Mouse (Mus musculus) adrenal gland, adult 2 months (tissue): ENCODE data around the gene Ppp2r5b. TPM values are rescaled to one million over a fixed set of nuclear protein-coding genes. Genes with fewer than 3 reads are reported as not detected.

Source experiments
- DNase-seq: peaks from one replicate; pipeline ENCODE4 v3.0.0; 2021
- microRNA-seq, 2 experiments: library from miRNA; unstranded; fragments of <30 nt; microRNA quantifications; one replicate each; pipeline ENCODE4 v1.2.0; 2021
- polyA plus RNA-seq: library from polyadenylated mRNA; depleted of rRNA; stranded (reverse); fragments of >200 nt; gene quantifications from 2 replicates; pipeline ENCODE4 v1.2.3, GENCODE M21; 2012; rRNA removed
- total RNA-seq, 2 experiments: library from RNA; stranded (reverse); gene quantifications; 2 replicates each; pipeline ENCODE4 v1.2.3; 2021

The Ppp2r5b gene
- total and polyA plus RNA-seq, 3 experiments = 87.1 to 247 (median 123) TPM

DNA sequence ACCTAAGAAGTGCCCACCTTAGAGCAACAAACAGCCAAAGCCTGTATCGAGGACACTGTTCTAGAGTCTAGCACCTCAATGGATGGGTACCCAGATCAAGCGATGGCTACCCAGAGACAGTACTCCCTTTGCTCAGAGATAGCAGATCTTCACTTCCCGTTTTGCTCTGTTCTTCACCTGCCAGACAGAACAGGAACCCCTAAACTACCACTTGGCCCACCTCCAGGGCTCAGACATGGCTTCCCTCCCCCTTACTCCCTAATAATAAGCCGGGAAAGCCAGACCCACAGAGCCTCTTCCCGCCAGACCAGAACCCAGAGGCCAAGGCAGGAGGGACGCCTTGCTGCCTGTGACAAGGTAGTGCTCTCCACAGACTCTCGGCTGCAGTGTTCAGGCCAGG, 1.2 kb upstream of the Ppp2r5b start:
- DNase-seq = no peak

DNA sequence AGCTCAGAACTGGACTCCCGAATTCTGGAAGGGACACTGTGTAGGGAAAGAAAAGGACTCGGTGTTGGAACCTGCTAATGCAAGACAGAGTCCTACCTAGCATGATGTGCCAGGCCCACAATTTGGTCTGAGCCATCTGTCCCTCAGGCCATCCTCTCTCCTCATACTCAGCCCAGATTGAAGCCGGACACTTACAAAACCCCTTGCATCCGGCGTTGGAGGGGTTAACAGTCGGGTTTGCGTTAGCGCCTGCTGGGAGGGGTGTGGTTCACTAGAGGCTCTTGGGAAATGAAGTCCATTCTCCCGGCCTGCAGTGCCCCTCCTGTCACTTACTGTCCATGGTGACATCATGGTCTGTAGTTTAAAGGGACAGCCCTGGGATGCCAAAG, 375 bp upstream of the Ppp2r5b start:
- peak; percentile 94 for DNase-seq

- DNase-seq = peak; percentile 83
Measured at GRCm38 (mm10) chr19:6234337-6235083, 1.2 kb downstream of the Ppp2r5b start.

DNA sequence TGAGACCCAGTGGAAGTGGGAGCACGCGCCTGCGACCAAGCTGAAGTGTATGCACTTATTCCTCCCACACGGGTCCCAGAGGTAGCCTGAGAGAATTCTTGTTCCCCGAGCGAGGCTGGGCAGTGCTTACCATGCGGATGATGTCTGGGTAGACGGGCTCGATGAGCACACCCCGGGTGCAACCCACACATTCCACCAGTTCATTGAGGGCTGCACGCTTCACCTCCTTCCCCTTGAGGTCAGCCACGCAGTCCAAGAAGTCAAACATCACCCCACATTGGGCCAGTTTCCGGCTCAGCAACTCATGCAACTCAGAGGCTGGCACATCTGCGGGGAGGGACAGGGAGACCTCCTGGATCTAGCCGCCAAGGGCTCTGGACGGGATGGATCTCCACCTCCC, 2.0 kb downstream of the Ppp2r5b start:
- no peak for DNase-seq

GRCm38 (mm10) chr19:6231036-6231435, 4.6 kb downstream of the Ppp2r5b start:
- peak; percentile 73 for DNase-seq

- DNase-seq = peak; percentile 90
Measured at GRCm38 (mm10) chr19:6230411-6230810, 5.3 kb downstream of the Ppp2r5b start.

- DNase-seq = no peak
Measured at GRCm38 (mm10) chr19:6227864-6228263, 7.8 kb downstream of the Ppp2r5b start.

DNA sequence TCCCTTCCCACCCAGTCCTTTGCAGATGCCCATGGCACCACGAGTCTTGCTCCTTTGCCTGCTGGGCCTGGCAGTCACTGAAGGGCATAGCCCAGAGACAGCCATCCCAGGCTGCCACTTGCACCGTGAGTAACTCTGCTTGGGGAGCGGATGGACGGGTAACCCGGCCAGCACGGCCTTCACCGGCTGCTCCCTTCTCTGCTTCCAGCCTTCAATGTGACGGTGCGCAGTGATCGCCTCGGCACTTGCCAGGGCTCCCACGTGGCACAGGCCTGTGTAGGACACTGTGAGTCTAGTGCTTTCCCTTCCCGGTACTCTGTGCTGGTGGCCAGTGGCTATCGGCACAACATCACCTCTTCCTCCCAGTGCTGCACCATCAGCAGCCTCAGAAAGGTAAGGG, 8.9 kb downstream of the Ppp2r5b start:
- peak; percentile 85 for DNase-seq

GRCm38 (mm10) chr19:6226135-6226534, 9.5 kb downstream of the Ppp2r5b start, which contains the start of gene Gpha2:
Gene Gpha2 (plus strand): TSS chr19:6226380.
- no peak for DNase-seq

- no peak for DNase-seq
Measured at GRCm38 (mm10) chr19:6218606-6219005, 17.1 kb downstream of the Ppp2r5b start.

DNA sequence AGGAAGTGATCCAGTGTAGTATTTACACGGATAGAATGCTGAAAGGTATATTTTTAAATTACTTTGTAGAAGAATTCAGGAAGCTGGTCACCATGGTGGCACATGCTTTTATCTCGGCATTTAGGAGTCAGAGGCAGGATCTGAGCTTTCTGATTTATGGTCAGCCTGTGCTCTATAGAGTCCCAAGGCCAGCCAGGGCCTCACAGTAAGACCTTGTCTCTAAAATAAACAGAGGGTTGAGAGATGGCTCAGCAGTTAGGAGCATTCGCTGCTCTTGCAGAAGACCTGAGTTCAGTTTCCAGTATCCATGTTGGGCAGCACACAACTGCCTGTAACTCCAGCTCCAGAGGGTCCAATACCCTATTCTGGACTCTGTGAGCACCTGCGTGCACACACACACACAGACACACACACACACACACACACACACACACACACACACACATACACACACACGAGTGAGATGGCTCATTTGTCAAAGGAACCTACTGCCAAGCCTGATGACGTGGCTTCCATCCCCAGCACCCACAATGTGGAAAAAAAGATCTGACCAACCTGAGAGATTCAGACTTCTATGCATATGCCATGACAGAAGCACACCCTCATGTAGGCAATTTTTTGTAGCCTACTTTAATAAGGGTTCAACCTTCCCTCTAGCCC, 19.5 kb downstream of the Ppp2r5b start:
- peak; percentile 68 for DNase-seq

DNA sequence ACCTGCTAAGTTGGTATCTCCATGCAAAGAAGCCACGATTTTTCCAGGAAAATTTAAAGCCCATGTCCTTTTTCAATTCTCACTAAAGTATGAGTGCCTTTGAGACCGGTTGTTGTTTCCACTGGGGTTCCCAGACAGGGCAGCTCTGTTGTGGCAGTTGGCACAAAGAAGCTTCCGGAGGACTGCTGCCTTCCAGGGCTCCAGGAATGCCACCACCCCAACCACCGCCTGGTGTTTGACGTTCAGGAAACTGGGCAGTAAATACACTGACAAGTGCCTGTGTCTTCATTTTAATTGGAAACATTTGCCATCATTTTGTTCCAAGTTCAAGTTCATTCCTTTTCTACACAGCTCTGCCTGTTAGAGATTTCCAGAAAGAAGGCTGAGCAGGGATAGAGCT, 29.0 kb downstream of the Ppp2r5b start:
- DNase-seq = no peak

- no peak for DNase-seq
Measured at GRCm38 (mm10) chr19:6204265-6204664, 31.4 kb downstream of the Ppp2r5b start.

GRCm38 (mm10) chr19:6184131-6184530, 51.5 kb downstream of the Ppp2r5b start, which contains the start of gene Majin:
Gene Majin (plus strand): TSS chr19:6184388.
- no peak for DNase-seq

DNA sequence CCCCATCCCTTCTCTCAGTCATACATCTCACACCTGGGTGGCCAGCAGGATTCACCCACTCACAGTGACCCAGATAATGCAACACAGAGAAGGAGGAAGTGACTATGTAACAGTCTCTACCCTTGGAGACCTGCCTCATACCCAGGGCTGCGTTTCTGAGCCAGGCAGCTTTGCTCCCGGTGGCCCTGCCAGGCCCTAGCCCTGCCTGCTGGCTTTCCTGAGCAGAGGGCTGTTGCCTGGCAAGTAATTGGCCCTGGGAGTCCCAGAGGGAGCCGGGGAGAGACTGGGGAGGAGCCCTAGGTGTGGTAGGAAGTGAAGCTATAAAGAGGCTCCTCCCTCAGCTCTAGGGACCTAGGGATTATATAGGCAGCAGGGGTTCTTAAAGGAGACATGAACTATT, 53.1 kb downstream of the Ppp2r5b start:
- DNase-seq = peak; percentile 19

DNA sequence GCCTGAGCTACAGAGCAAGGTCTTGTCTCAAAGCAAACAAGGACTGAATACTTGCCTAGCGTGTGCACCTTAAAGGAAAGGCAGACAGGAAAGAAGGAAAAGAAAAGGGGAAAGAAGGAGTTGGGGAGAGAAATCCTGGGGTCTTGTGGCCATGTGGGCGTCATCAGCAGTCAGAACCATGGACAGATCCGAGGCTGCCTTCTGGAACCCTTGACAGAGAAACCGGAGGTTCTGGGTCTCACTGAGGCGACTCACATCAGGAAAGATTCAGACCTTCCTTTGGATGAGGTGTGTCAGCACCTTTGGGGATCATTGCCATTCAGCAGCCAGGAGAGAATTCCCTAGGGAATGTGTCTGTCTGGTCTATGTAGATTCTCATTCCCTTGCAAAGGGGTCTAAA, 54.0 kb downstream of the Ppp2r5b start:
- DNase-seq = no peak

DNA sequence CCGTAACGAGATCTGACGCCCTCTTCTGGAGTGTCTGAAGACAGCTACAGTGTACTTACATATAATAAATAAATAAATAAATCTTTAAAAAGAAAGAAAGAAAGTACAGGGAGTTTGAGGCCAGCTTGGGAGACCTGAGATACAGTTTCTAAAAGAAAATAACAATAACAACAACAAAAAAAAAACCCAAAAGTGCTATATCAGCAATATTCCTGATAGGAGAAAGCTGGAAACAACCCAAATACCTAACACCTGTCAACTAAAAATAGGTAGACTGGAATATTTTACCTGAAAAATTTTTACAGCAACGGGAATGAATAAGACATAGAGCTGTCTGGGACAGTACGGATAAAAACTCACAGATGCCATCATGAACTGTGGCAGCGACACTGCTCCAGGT, 56.9 kb downstream of the Ppp2r5b start:
- DNase-seq = no peak

Small RNA genes lying within 50 kb of the gene (microRNA-seq; reads per million reads assigned to microRNA genes)
- 25.9 to 36.8 reads per million in 2 experiments for gene Mir192
- 36.0 to 47.6 reads per million in 2 experiments for gene Mir194-2

Other genes with a start within 250 kb of the Ppp2r5b start
- gene Slc22a20, start 249.7 kb downstream of the Ppp2r5b start, total RNA-seq = not detected
- gene Slc22a20, start 249.7 kb downstream of the Ppp2r5b start, polyA plus RNA-seq = not detected in 2 replicates
- 10 to 100 TPM; 34.9 to 42.1 TPM for gene Capn1, start 220.0 kb downstream of the Ppp2r5b start, total RNA-seq
- gene Capn1, start 220.0 kb downstream of the Ppp2r5b start, polyA plus RNA-seq = 34.8 and 37.9 TPM in 2 replicates
- 10 to 100 TPM; 54.1 to 71.3 TPM for gene Syvn1, start 189.3 kb downstream of the Ppp2r5b start, total RNA-seq
- 87.3 and 114 TPM in 2 replicates for gene Syvn1, start 189.3 kb downstream of the Ppp2r5b start, polyA plus RNA-seq
- gene Mrpl49, start 178.1 kb downstream of the Ppp2r5b start, total RNA-seq = 10 to 100 TPM; 64.8 to 67.5 TPM
- gene Mrpl49, start 178.1 kb downstream of the Ppp2r5b start, polyA plus RNA-seq = 15.8 and 17.0 TPM in 2 replicates
- 1,000 to 10,000 TPM; 1,141 to 1,229 TPM for gene Fau, start 178.0 kb downstream of the Ppp2r5b start, total RNA-seq
- 984 and 1,350 TPM in 2 replicates for gene Fau, start 178.0 kb downstream of the Ppp2r5b start, polyA plus RNA-seq
- 10 to 100 TPM; 24.7 to 37.5 TPM for gene Znhit2, start 174.7 kb downstream of the Ppp2r5b start, total RNA-seq
- gene Znhit2, start 174.7 kb downstream of the Ppp2r5b start, polyA plus RNA-seq = 134 and 152 TPM in 2 replicates
- 10 to 100 TPM; 22.0 to 48.3 TPM for gene Tm7sf2, start 167.5 kb downstream of the Ppp2r5b start, total RNA-seq
- gene Tm7sf2, start 167.5 kb downstream of the Ppp2r5b start, polyA plus RNA-seq = 91.9 and 126 TPM in 2 replicates
- gene Vps51, start 158.6 kb downstream of the Ppp2r5b start, total RNA-seq = 10 to 100 TPM; 57.1 to 60.0 TPM
- 64.4 and 66.3 TPM in 2 replicates for gene Vps51, start 158.6 kb downstream of the Ppp2r5b start, polyA plus RNA-seq
- gene Tmem262, start 155.8 kb downstream of the Ppp2r5b start, total RNA-seq = not detected
- 1.0 TPM in 1 of 2 replicates, not detected in the other for gene Tmem262, start 155.8 kb downstream of the Ppp2r5b start, polyA plus RNA-seq
- not detected for gene Gm28374, start 153.6 kb downstream of the Ppp2r5b start, total RNA-seq
- gene Gm28374, start 153.6 kb downstream of the Ppp2r5b start, polyA plus RNA-seq = 0.38 and 0.64 TPM in 2 replicates
- 10 to 100 TPM; 38.9 to 43.5 TPM for gene Zfpl1, start 150.9 kb downstream of the Ppp2r5b start, total RNA-seq
- 91.2 and 122 TPM in 2 replicates for gene Zfpl1, start 150.9 kb downstream of the Ppp2r5b start, polyA plus RNA-seq
- under 1 TPM; 0.73 to 0.98 TPM for gene Cdca5, start 150.9 kb downstream of the Ppp2r5b start, total RNA-seq
- gene Cdca5, start 150.9 kb downstream of the Ppp2r5b start, polyA plus RNA-seq = 0.32 and 0.80 TPM in 2 replicates
- not detected for gene AC131692.1, start 141.5 kb downstream of the Ppp2r5b start, total RNA-seq
- gene AC131692.1, start 141.5 kb downstream of the Ppp2r5b start, polyA plus RNA-seq = not detected in 2 replicates
- not detected for gene Naaladl1, start 130.1 kb downstream of the Ppp2r5b start, total RNA-seq
- 0.09 and 0.13 TPM in 2 replicates for gene Naaladl1, start 130.1 kb downstream of the Ppp2r5b start, polyA plus RNA-seq
- 10 to 100 TPM; 15.7 to 16.5 TPM for gene Sac3d1, start 117.2 kb downstream of the Ppp2r5b start, total RNA-seq
- gene Sac3d1, start 117.2 kb downstream of the Ppp2r5b start, polyA plus RNA-seq = 92.6 and 97.2 TPM in 2 replicates
- 10 to 100 TPM; 27.0 to 28.2 TPM for gene Snx15, start 107.6 kb downstream of the Ppp2r5b start, total RNA-seq
- gene Snx15, start 107.6 kb downstream of the Ppp2r5b start, polyA plus RNA-seq = 76.8 and 81.1 TPM in 2 replicates
- 1 to 10 TPM; 1.8 to 2.6 TPM for gene Batf2, start 94.9 kb downstream of the Ppp2r5b start, total RNA-seq
- gene Batf2, start 94.9 kb downstream of the Ppp2r5b start, polyA plus RNA-seq = 5.0 and 6.6 TPM in 2 replicates
- gene Arl2, start 94.3 kb downstream of the Ppp2r5b start, total RNA-seq = 10 to 100 TPM; 84.1 to 96.5 TPM
- 313 and 329 TPM in 2 replicates for gene Arl2, start 94.3 kb downstream of the Ppp2r5b start, polyA plus RNA-seq
- 1 to 10 TPM; 2.4 to 4.1 TPM for gene Majin, start 51.5 kb downstream of the Ppp2r5b start, total RNA-seq
- 0.56 and 0.72 TPM in 2 replicates for gene Majin, start 51.5 kb downstream of the Ppp2r5b start, polyA plus RNA-seq
- 10 to 100 TPM; 18.7 to 23.7 TPM for gene Gpha2, start 9.5 kb downstream of the Ppp2r5b start, total RNA-seq
- gene Gpha2, start 9.5 kb downstream of the Ppp2r5b start, polyA plus RNA-seq = 237 and 302 TPM in 2 replicates
- 10 to 100 TPM; 31.0 to 36.0 TPM for gene Atg2a, start 5.8 kb upstream of the Ppp2r5b start, total RNA-seq
- 105 and 108 TPM in 2 replicates for gene Atg2a, start 5.8 kb upstream of the Ppp2r5b start, polyA plus RNA-seq
- 100 to 1,000 TPM; 129 to 133 TPM for gene Ehd1, start 40.9 kb upstream of the Ppp2r5b start, total RNA-seq
- gene Ehd1, start 40.9 kb upstream of the Ppp2r5b start, polyA plus RNA-seq = 470 and 474 TPM in 2 replicates
- 10 to 100 TPM; 14.4 to 24.6 TPM for gene Cdc42bpg, start 70.6 kb upstream of the Ppp2r5b start, total RNA-seq
- gene Cdc42bpg, start 70.6 kb upstream of the Ppp2r5b start, polyA plus RNA-seq = 23.7 and 26.6 TPM in 2 replicates
- gene Men1, start 99.1 kb upstream of the Ppp2r5b start, total RNA-seq = 10 to 100 TPM; 54.6 to 54.8 TPM
- 71.1 and 71.2 TPM in 2 replicates for gene Men1, start 99.1 kb upstream of the Ppp2r5b start, polyA plus RNA-seq
- gene Map4k2, start 105.3 kb upstream of the Ppp2r5b start, total RNA-seq = 10 to 100 TPM; 36.1 to 38.5 TPM
- gene Map4k2, start 105.3 kb upstream of the Ppp2r5b start, polyA plus RNA-seq = 150 and 161 TPM in 2 replicates
- 100 to 1,000 TPM; 141 to 286 TPM for gene Sf1, start 127.8 kb upstream of the Ppp2r5b start, total RNA-seq
- 346 and 350 TPM in 2 replicates for gene Sf1, start 127.8 kb upstream of the Ppp2r5b start, polyA plus RNA-seq
- gene Pygm, start 148.5 kb upstream of the Ppp2r5b start, total RNA-seq = 10 to 100 TPM; 48.3 to 94.0 TPM
- 97.8 and 115 TPM in 2 replicates for gene Pygm, start 148.5 kb upstream of the Ppp2r5b start, polyA plus RNA-seq
- gene Rasgrp2, start 163.5 kb upstream of the Ppp2r5b start, total RNA-seq = 10 to 100 TPM; 31.4 to 37.0 TPM
- gene Rasgrp2, start 163.5 kb upstream of the Ppp2r5b start, polyA plus RNA-seq = 79.6 and 84.5 TPM in 2 replicates
- 10 to 100 TPM; 12.1 to 14.0 TPM for gene Nrxn2, start 182.9 kb upstream of the Ppp2r5b start, total RNA-seq
- 14.3 and 18.1 TPM in 2 replicates for gene Nrxn2, start 182.9 kb upstream of the Ppp2r5b start, polyA plus RNA-seq